Mouse (Mus musculus) CH12.LX (cell line): ENCODE measurements at regions not wholly inside any gene's neighbourhood (a gene's known extent, or its start where the extent isn't known, plus 50 kb on each side); places are given as distances from the start of the nearest gene placed in this dataset.

Experiments
- DNase-seq: peaks from one replicate; pipeline ENCODE4 v3.0.0-alpha.2; 2013; ENCODE audit errors: extremely low read depth
- H3K27ac ChIP-seq: 2 replicates; pipeline ENCODE4 v1.5.1; 2012; ENCODE audit warnings: low read depth, mild to moderate bottlenecking, control low read depth, moderate library complexity; ENCODE audit not compliant: insufficient read depth
- H3K27me3 ChIP-seq: replicated peaks from 2 replicates; pipeline ENCODE3; 2012; ENCODE audit warnings: inconsistent platforms
- H3K36me3 ChIP-seq, 2 experiments: replicated peaks in 1 of 2; 2 replicates each; pipeline versions ENCODE3 to v1.6.1; 2012; ENCODE audit warnings: inconsistent platforms in 1 of 2, low read length in 1 of 2, mild to moderate bottlenecking in 1 of 2, mixed read lengths in 1 of 2, moderate library complexity in 1 of 2; ENCODE audit not compliant: control insufficient read depth in 1 of 2, insufficient read depth in 1 of 2
- H3K4me1 ChIP-seq, 2 experiments: 2 replicates each; pipeline ENCODE4 v1.6.1; 2012; ENCODE audit warnings: inconsistent platforms in 1 of 2, moderate library complexity in 1 of 2; ENCODE audit not compliant: insufficient read depth in 2 of 2, control insufficient read depth in 1 of 2
- H3K4me2 ChIP-seq: 2 replicates; pipeline ENCODE4 v1.6.1; 2012; ENCODE audit warnings: low read depth, mild to moderate bottlenecking, control low read depth; ENCODE audit not compliant: poor library complexity, insufficient read depth, severe bottlenecking
- H3K4me3 ChIP-seq, 3 experiments: fragments of 150-350 bp in 1 of 3; sonication (generic) in 1 of 3; replicated peaks in 1 of 3; 2 replicates each; pipeline versions ENCODE3 to v1.5.1; 2011 to 2012; ENCODE audit warnings: low read depth in 2 of 3, low read length in 2 of 3, mild to moderate bottlenecking in 2 of 3, moderate library complexity in 2 of 3, control low read depth in 1 of 3, improper control_type of control experiment in 1 of 3, inconsistent platforms in 1 of 3, mixed read lengths in 1 of 3; ENCODE audit not compliant: poor library complexity in 1 of 3
- H3K79me2 ChIP-seq: replicated peaks from 2 replicates; pipeline ENCODE4 v1.6.1; 2012; ENCODE audit warnings: mild to moderate bottlenecking, moderate library complexity; ENCODE audit not compliant: control insufficient read depth, poor library complexity, insufficient read depth, severe bottlenecking; ENCODE audit errors: extremely low read depth
- H3K9ac ChIP-seq: 2 replicates; pipeline ENCODE4 v1.6.1; 2012; ENCODE audit warnings: low read depth, mild to moderate bottlenecking, control low read depth, moderate library complexity; ENCODE audit not compliant: insufficient read depth
- H3K9me3 ChIP-seq: replicated peaks from 2 replicates; pipeline ENCODE3; 2012; ENCODE audit warnings: low read length, inconsistent platforms, mixed read lengths
- BHLHE40 ChIP-seq: IDR thresholded peaks from 2 replicates; pipeline ENCODE4 v1.6.1; 2011; ENCODE audit warnings: mild to moderate bottlenecking, low read depth, low read length, improper control_type of control experiment
- ELF1 ChIP-seq: IDR thresholded peaks from 2 replicates; pipeline ENCODE4 v1.6.1; 2014; ENCODE audit warnings: low read depth, mild to moderate bottlenecking, inconsistent platforms, low read length, improper control_type of control experiment
- EP300 ChIP-seq: IDR thresholded peaks from 2 replicates; pipeline ENCODE4 v1.6.1; 2011; ENCODE audit warnings: low read length, improper control_type of control experiment
- ETS1 ChIP-seq: conservative IDR thresholded peaks from 2 replicates; pipeline ENCODE4 v1.6.1; 2012; ENCODE audit warnings: low read depth, mild to moderate bottlenecking, inconsistent platforms, low read length, improper control_type of control experiment, moderate library complexity
- GABPA ChIP-seq: IDR thresholded peaks from 2 replicates; pipeline ENCODE4 v1.6.1; 2012; ENCODE audit warnings: low read depth, low read length, improper control_type of control experiment, inconsistent platforms; ENCODE audit not compliant: insufficient replicate concordance
- HCFC1 ChIP-seq: IDR thresholded peaks from 2 replicates; pipeline ENCODE4 v1.6.1; 2012; ENCODE audit warnings: low read depth, mild to moderate bottlenecking, inconsistent platforms, low read length, improper control_type of control experiment
- IRF4 ChIP-seq: IDR thresholded peaks from 2 replicates; pipeline ENCODE4 v1.6.1; 2014; ENCODE audit warnings: low read depth, mild to moderate bottlenecking, inconsistent platforms, low read length, improper control_type of control experiment
- JUND ChIP-seq: conservative IDR thresholded peaks from 2 replicates; pipeline ENCODE4 v1.6.1; 2011; ENCODE audit warnings: low read depth, low read length, improper control_type of control experiment
- KAT2A ChIP-seq: IDR thresholded peaks from 2 replicates; pipeline ENCODE4 v1.6.1; 2012; ENCODE audit warnings: low read length, improper control_type of control experiment, inconsistent platforms; ENCODE audit not compliant: insufficient replicate concordance
- MAFK ChIP-seq: IDR thresholded peaks from 2 replicates; pipeline ENCODE4 v1.6.1; 2011; ENCODE audit warnings: low read length, improper control_type of control experiment; ENCODE audit not compliant: insufficient replicate concordance
- MAX ChIP-seq: IDR thresholded peaks from 2 replicates; pipeline ENCODE4 v1.6.1; 2011; ENCODE audit warnings: low read length, improper control_type of control experiment
- NELFE ChIP-seq: IDR thresholded peaks from 2 replicates; pipeline ENCODE4 v1.6.1; 2011; ENCODE audit warnings: low read depth, low read length, improper control_type of control experiment
- NRF1 ChIP-seq: IDR thresholded peaks from 2 replicates; pipeline ENCODE4 v1.6.1; 2014; ENCODE audit warnings: low read depth, mild to moderate bottlenecking, inconsistent platforms, low read length, improper control_type of control experiment, moderate library complexity
- PAX5 ChIP-seq: IDR thresholded peaks from 2 replicates; pipeline ENCODE4 v1.6.1; 2012; ENCODE audit warnings: low read length, inconsistent platforms, mixed read lengths
- POLR2AphosphoS2 ChIP-seq: IDR thresholded peaks from 2 replicates; pipeline ENCODE4 v1.6.1; 2011; ENCODE audit warnings: low read depth, low read length, improper control_type of control experiment
- RAD21 ChIP-seq: IDR thresholded peaks from 2 replicates; pipeline ENCODE4 v1.6.1; 2011; ENCODE audit warnings: low read depth, mild to moderate bottlenecking, low read length, improper control_type of control experiment, moderate library complexity
- RCOR1 ChIP-seq: conservative IDR thresholded peaks from 2 replicates; pipeline ENCODE4 v1.6.1; 2012; ENCODE audit warnings: low read depth, mild to moderate bottlenecking, inconsistent platforms, low read length, improper control_type of control experiment
- SIN3A ChIP-seq: IDR thresholded peaks from 2 replicates; pipeline ENCODE4 v1.6.1; 2012; ENCODE audit warnings: low read length, improper control_type of control experiment, inconsistent platforms
- SMC3 ChIP-seq: IDR thresholded peaks from 2 replicates; pipeline ENCODE4 v1.6.1; 2011; ENCODE audit warnings: low read depth, low read length, improper control_type of control experiment
- TBP ChIP-seq: conservative IDR thresholded peaks from 2 replicates; pipeline ENCODE4 v1.6.1; 2011; ENCODE audit warnings: low read depth, low read length, improper control_type of control experiment
- USF2 ChIP-seq: conservative IDR thresholded peaks from 2 replicates; pipeline ENCODE4 v1.6.1; 2011; ENCODE audit warnings: low read depth, low read length, improper control_type of control experiment
- ZC3H11A ChIP-seq: IDR thresholded peaks from 2 replicates; pipeline ENCODE4 v1.6.1; 2012; ENCODE audit warnings: low read depth, mild to moderate bottlenecking, inconsistent platforms, low read length, improper control_type of control experiment
- ZMIZ1 ChIP-seq: IDR thresholded peaks from 2 replicates; pipeline ENCODE4 v1.6.1; 2012; ENCODE audit warnings: low read depth, mild to moderate bottlenecking, inconsistent platforms, low read length, improper control_type of control experiment
- dilution Hi-C: fragments of 300-500 bp; cut with MboI; formaldehyde crosslinking; loops from 2 replicates; pipeline ENCODE4 v1.14.3; 2020; ENCODE audit warnings: low sequenced_read_pairs; ENCODE audit not compliant: extremely low pct_unique_long_range_greater_than_20kb, extremely low pct_ligation_motif_present
- in situ Hi-C: fragments of 300-500 bp; cut with MboI; formaldehyde crosslinking; loops from 3 replicates; pipeline ENCODE4 v1.14.3; 2019; ENCODE audit warnings: low sequenced_read_pairs, low pct_ligation_motif_present, low pct_unique_long_range_greater_than_20kb, mixed read lengths

GRCm38 (mm10) chr13:111911071-111911470, 102.3 kb upstream of the Map3k1 start:
- Histone ChIP-seq H3K27ac (no peak overlapping the region), H3K27me3 (no peaks in the 10 kb centered on the region), H3K9ac (no peak overlapping the region), H3K79me2 (no peaks in the 10 kb centered on the region), H3K36me3 (no peaks in the 10 kb centered on the region), H3K4me3 (no peak overlapping the region), H3K4me2 (no peak overlapping the region), H3K9me3 (peaks cover 2% of the 10 kb centered on the region), H3K4me1 (no peaks in the 10 kb centered on the region)
- no peak for TF ChIP-seq BHLHE40
- TF ChIP-seq TBP: no peak
- no peak for TF ChIP-seq GABPA
- no peak for TF ChIP-seq JUND
- no peak for TF ChIP-seq SMC3
- no peak for TF ChIP-seq MAX
- TF ChIP-seq ZMIZ1: no peak
- no peak for TF ChIP-seq PAX5
- TF ChIP-seq MAFK: no peak
- no peak for TF ChIP-seq NRF1
- TF ChIP-seq EP300: no peak
- TF ChIP-seq USF2: no peak
- DNase-seq: no peak
- in situ Hi-C loops (no loop called here), dilution Hi-C loops (no loop called here)

GRCm38 (mm10) chr13:111911661-111912312, 103.0 kb upstream of the Map3k1 start:
- no peaks in the 10 kb centered on the region for H3K27me3 ChIP-seq
- H3K27ac ChIP-seq: no peak overlapping the region
- peaks cover 2% of the 10 kb centered on the region for H3K9me3 ChIP-seq
- in situ Hi-C loops (no loop called here), dilution Hi-C loops (no loop called here)
- no peaks in the 10 kb centered on the region for H3K4me1 ChIP-seq
- no peak for TF ChIP-seq BHLHE40
- no peak for TF ChIP-seq ELF1
- TF ChIP-seq HCFC1: no peak
- TF ChIP-seq JUND: no peak
- TF ChIP-seq RAD21: no peak
- no peak for TF ChIP-seq IRF4
- TF ChIP-seq ZC3H11A: no peak
- no peak for TF ChIP-seq KAT2A
- no peak for TF ChIP-seq GABPA
- no peak for TF ChIP-seq EP300
- no peak for TF ChIP-seq ETS1
- TF ChIP-seq POLR2AphosphoS2: no peak
- TF ChIP-seq NELFE: no peak
- TF ChIP-seq RCOR1: no peak
- TF ChIP-seq SIN3A: no peak
- H3K9ac ChIP-seq: no peak overlapping the region
- H3K79me2 ChIP-seq: no peaks in the 10 kb centered on the region
- H3K36me3 ChIP-seq: no peaks in the 10 kb centered on the region
- H3K4me3 ChIP-seq: no peak overlapping the region
- no peak for DNase-seq
- H3K4me2 ChIP-seq: no peak overlapping the region
